Mouse (Mus musculus): ENCODE measurements around the gene Itpr1.

Itpr1 gene

DNA sequence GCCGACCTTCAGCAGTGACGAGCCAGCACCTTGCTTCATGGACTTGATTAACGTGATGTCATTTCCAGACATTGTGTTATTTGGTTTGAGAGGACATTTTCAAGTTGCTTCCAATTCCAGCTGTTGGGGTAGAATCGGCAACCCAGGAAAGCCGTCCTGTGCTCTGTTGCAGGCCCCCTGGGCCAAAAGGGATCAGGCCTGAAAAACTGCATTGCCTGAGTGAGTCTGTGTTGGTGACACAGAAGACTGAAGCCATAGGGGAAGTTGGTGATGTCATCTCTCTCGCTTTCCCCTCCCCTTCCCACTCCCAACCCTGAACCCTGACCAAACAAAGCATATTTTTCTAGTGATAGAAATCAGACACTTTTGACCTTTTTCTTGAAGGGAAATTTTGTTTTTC, 114.7 kb downstream of the Itpr1 start:
- no peak for DNase-seq

DNA sequence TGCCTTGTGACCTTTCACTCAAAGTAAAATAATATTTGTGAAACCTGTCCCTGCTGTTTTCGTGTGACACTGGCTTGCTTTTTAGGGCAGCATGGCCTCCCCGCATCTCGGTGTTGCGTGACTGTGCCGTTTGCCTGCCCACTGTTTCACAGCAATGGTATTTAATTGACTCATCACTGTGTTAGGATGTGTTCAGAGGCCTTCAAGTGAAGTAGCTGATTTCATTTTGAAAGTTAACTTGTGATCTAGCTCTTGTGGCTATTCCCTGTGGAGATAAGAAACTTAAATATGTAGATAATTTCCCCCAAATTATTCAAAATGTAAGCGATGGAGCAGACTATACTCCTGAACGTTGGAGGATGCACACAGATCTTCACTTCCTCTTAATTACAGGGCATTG, 115.4 kb downstream of the Itpr1 start:
- no peak for DNase-seq

- no peak for DNase-seq
Observed at GRCm38 (mm10) chr6:108330461-108330860, 117.6 kb downstream of the Itpr1 start.

DNA sequence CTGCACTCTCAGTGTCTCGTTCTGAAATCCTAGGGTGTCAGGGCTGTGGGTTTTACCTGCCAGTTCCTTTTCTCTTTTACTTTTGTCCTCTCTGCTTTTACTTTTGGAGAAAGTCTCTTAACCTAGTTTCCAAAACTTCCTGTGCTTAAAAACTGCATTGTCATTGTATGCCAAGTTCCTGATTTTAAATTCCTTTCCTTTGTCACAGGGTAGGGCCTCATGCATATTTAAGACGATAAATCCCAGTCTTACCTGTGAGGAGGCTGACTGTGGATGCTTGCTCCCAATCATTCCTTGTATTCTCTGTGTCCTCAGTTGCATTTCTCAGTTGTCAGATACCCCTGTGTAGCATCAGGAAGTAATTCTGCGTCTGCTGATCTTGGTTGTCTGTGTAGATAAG, 118.4 kb downstream of the Itpr1 start:
- DNase-seq = no peak

GRCm38 (mm10) chr6:108334059-108334458, 121.2 kb downstream of the Itpr1 start:
- DNase-seq = no peak

- DNase-seq = no peak
Observed at GRCm38 (mm10) chr6:108335202-108335823, 122.4 kb downstream of the Itpr1 start.

DNA sequence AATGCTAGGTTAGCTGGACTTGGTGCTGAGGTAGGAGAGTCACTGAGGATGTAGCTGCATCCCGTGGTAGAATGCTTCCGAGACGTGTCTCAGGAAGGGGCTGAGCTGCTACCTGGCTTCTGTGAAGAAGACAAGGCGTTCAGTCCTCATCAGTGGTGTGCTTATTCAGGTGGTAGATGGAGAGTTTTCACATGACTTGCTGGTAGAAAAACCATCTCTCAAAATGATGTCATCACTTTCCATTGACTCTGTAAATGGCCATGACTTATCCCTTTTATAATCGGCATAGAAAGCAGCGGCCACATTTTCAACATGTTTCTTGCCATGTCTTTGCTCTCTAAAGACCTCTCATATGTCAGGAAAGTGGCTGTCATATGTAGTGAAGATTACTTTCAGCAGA, 123.6 kb downstream of the Itpr1 start:
- DNase-seq = no peak

DNA sequence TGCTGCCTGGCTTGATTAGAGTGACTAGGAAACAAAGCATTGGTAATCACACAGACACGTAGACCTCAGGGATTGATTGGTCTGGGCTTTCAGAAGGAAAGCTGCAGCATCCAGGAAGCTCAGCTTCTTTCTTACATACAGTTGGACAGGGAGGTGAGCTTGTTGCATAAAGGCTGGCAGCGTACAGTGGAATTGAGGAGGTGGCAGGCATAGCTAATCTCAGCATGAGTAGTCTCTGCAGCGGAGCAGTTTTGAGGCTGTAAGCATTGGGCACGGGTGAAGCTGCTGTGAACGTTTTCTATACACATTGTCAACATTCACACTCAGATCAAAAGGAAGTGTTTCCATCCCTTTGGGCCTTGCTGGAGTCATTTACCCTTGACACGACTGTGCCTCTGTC, 124.4 kb downstream of the Itpr1 start:
- no peak for DNase-seq

DNA sequence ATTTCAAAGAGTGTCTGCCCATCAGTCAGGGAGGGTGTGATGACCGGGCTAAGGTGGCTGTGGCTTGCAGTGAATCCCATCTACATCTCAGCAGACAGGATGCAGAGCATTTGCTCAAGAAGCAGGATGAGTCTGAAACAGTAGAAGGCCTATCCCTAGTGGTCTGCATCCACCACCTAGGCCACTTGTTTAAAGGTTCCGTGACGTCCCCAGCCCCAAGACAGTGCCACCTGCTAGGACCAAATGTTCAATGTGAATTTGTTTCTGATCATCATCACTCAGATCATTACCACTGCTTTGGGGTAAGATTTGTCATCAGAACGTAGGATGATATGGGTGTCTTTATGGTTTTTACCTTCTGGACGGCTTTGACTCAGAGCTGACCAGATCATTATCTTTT, 125.5 kb downstream of the Itpr1 start:
- no peak for DNase-seq

- DNase-seq = no peak
Observed at GRCm38 (mm10) chr6:108342989-108343388, 130.1 kb downstream of the Itpr1 start.

GRCm38 (mm10) chr6:108343781-108344310, 130.9 kb downstream of the Itpr1 start:
- DNase-seq = no peak

- DNase-seq = no peak
Observed at GRCm38 (mm10) chr6:108350801-108351200, 137.9 kb downstream of the Itpr1 start.

- no peak for DNase-seq
Observed at GRCm38 (mm10) chr6:108351998-108352397, 139.1 kb downstream of the Itpr1 start.

GRCm38 (mm10) chr6:108367412-108367811, 154.5 kb downstream of the Itpr1 start:
- no peak for DNase-seq

- DNase-seq = no peak
Observed at GRCm38 (mm10) chr6:108369031-108369430, 156.1 kb downstream of the Itpr1 start.

DNA sequence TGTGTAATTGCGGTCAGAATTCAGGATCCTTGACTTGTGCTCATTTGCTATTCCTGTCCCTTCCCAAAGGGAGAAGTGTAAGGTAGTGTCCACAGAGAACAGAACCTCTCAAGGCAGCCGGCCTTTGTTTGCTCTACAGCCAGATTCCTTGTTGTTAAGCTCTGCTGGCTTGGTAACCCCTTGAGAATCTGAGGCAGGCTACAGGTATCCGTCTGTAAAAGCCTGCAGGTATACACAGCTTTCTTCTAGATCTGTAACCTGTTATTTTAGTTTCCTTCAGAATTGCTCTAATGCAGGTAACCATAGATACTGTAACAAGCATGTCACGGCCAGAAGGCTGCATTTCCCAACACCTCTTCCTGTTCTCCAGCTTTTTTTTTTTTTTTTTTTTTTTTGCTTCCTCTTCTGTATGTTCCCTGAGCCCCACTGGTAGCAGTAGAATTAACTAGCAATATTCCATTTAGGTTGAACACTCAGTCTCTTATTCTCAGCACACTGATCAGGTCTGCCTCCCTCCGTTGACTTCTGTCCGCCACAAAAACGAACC, 158.5 kb downstream of the Itpr1 start:
- DNase-seq = peak in 1 of 2 experiments; percentile 27

DNA sequence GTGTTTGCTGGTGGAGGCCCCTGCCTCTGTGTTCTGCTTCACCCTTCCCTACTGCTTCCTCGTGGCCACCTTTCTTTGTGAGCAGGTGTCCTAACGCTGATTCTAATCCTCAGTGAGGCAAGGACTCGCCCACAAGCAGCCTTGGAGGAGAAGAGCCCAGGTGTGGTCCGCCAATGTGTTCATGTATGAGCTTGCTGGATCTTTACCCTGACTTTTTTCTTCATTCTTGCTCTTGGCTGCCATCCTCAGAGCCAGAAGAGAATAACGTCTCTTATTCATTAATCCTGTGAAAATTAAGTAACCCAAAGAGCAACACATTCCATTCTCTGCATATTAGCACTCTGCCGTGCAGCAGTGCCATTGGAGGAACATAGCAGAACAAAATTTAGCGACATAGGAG, 161.1 kb downstream of the Itpr1 start:
- no peak for DNase-seq

DNA sequence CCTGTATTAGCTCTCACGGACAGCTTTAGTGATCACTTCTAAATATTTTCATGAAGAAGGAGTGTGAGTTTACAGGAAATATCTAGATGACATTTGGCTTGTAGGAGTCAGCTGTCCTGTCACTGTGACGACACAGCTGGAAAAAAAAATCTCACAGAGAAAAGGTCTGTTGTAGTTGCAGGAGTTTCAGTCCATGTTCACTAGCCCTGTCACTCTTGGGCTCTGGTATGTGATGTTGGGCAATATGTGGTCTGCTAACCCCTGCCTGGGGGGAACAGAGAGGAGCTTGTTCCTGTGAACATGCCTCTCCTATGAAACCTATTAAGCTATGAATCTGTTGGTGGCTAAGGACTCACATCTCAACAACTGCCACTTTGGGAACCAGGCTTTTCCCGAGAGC, 166.1 kb downstream of the Itpr1 start:
- peak in 1 of 2 experiments; percentile 35 for DNase-seq

- no peak for DNase-seq
Observed at GRCm38 (mm10) chr6:108380209-108380608, 167.3 kb downstream of the Itpr1 start.

DNA sequence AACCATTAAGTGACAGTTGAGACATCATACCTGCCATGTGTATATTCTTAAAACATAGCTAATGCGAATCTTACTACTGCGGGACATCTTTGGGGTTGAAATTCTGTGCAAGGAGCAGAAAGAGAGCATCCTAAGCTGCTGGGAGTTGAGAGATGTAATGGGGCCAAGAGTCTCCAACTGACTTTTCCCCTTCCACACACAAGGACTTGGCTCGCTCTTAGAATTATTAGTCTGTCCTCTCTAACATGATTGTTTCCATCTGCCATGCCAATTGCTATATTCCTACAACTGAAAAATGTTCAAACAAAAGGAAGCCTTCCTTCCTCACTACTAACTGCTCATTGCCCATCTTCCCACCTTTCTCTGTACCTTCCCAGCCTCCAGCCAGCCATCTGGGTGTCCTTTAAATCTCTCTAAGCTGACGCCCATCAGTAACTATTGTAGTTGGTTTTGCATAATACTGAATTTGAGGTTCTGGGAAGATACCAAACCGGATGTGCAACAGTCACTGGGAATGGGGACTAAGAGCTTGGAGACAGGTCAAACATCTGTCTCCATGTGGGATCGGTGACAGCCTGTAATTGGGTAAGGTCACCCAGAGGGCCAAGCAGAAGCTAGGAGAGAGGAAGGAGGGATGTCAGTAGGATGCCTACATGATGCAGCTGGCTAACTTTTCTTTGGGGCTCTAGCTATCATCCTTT, 177.9 kb downstream of the Itpr1 start:
- DNase-seq = peak in 1 of 2 experiments; percentile 21

- no peak for DNase-seq
Observed at GRCm38 (mm10) chr6:108393131-108393530, 180.2 kb downstream of the Itpr1 start.

DNA sequence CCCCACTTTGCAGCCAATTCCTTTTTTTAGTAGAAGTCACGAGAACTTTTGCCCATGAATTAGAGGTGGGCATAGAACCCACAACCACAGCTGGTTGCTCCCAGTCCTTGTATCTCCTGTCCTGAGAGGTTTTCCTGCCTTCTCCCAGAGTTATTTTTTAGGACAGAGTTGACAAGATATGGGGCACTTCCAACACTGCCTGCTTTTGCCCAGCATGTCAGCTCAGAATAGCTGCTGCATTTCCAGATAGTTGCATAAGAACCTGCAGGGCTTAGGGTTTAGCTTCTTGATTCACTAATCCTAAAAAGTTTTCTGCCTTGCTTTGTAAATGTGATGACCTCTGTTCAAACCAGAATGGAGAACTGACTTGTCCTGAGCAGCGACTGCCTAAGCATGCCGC, 185.1 kb downstream of the Itpr1 start:
- no peak for DNase-seq

- no peak for DNase-seq
Observed at GRCm38 (mm10) chr6:108401412-108401955, 188.6 kb downstream of the Itpr1 start.

DNA sequence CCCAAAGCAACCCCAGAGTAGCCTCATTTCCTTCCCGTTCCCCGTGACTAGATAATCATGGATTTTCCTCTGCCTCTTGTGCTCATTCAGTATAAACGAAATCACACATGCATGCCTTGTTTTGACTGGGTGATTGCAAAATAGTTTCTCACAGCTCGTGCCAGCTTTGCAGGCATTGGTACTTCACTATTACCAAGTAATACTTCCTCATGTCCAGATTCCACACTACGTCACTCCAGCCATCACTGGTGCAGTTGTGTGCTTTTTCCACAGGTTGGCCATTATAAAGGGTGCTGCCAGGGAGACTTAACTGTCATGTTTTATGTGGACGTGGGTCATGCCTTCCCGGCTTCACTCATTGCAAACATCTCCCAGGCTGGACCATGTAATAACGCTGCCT, 191.8 kb downstream of the Itpr1 start:
- DNase-seq = peak; percentile 20 to 54
